Mouse (Mus musculus) neural tube, embryonic 15.5 days (tissue): ENCODE data around the gene Stra6. TPM values are rescaled to one million over a fixed set of nuclear protein-coding genes. Genes with fewer than 3 reads are reported as not detected.

ENCODE experiments used
- ATAC-seq: fragments of 200-750 bp; cut with Nextera tagmentation; 2 replicates; pipeline ENCODE4 v1.8.0; 2017; ENCODE audit warnings: mild to moderate bottlenecking, moderate TSS enrichment, moderate library complexity; ENCODE audit not compliant: low FRiP score
- H3K27ac ChIP-seq: fragments of 300-500 bp; sonication (generic); replicated peaks from 2 replicates; pipeline ENCODE4 v1.5.1; 2015; ENCODE audit warnings: mild to moderate bottlenecking, inconsistent platforms
- H3K27me3 ChIP-seq: fragments of 300-500 bp; sonication (generic); replicated peaks from 2 replicates; pipeline ENCODE4 v1.6.1; 2015; ENCODE audit warnings: inconsistent platforms
- H3K36me3 ChIP-seq: fragments of 300-500 bp; sonication (generic); 2 replicates; pipeline ENCODE4 v1.6.1; 2015; ENCODE audit warnings: inconsistent platforms
- H3K4me1 ChIP-seq: fragments of 300-500 bp; sonication (generic); 2 replicates; pipeline ENCODE4 v1.6.1; 2015; ENCODE audit warnings: inconsistent platforms
- H3K4me2 ChIP-seq: fragments of 300-500 bp; sonication (generic); 2 replicates; pipeline ENCODE4 v1.6.1; 2015; ENCODE audit warnings: inconsistent platforms, mild to moderate bottlenecking, moderate library complexity
- H3K4me3 ChIP-seq: fragments of 300-500 bp; sonication (generic); replicated peaks from 2 replicates; pipeline ENCODE4 v1.5.1; 2015; ENCODE audit warnings: mild to moderate bottlenecking, inconsistent platforms
- H3K9ac ChIP-seq: fragments of 300-500 bp; sonication (generic); replicated peaks from 2 replicates; pipeline ENCODE4 v1.6.1; 2015; ENCODE audit warnings: mild to moderate bottlenecking, inconsistent platforms
- H3K9me3 ChIP-seq: fragments of 300-500 bp; sonication (generic); replicated peaks from 2 replicates; pipeline ENCODE4 v1.6.1; 2016; ENCODE audit warnings: inconsistent platforms
- WGBS: fragments of 180-500 bp; shearing (Covaris S2); methylation state at CpG from one replicate; pipeline ENCODE4 v1.1.7; 2015; ENCODE audit warnings: mixed read lengths; 5-methylcytosine and 5-hydroxymethylcytosine counted together
- polyA plus RNA-seq: library from polyadenylated mRNA; unstranded; fragments of >200 nt; fragmentation: Nextera tagmentation; extraction: Ambion mirVana; gene quantifications from 2 replicates; pipeline ENCODE4 v1.2.1, GENCODE M21; 2015

The Stra6 gene
- polyA plus RNA-seq: 20.6 and 21.5 TPM in 2 replicates

DNA sequence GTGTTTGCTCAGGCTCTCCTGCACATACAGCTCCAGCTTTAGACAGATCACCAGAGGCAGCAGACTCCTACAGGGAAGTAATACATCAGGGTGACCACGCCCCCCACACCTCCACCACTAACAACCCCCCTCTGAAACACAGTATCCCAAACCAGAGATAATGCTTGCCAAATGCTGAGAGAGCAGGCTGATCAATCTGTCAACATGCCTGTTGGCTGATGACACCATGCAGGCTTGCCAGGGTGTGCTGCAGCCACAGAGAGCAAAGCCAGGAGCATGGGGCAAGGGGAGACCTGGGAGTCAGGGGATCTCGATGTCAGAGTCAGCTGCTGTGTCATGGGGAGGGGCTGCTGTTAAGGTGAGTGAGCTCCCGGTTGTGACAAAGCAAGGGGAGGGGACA lies at the start of gene Stra6:
Gene Stra6, plus strand, starts transcription at position 258 of the 400 bp plus-strand sequence.
- H3K9ac ChIP-seq: no peak within 1 kb of the TSS
- H3K4me1 ChIP-seq: peaks cover 43% of the 10 kb centered on the region
- ATAC-seq: no peak
- no peak within 1 kb of the TSS for H3K4me3 ChIP-seq
- no peak within 1 kb of the TSS for H3K27ac ChIP-seq
- no peaks in the 10 kb centered on the region for H3K36me3 ChIP-seq
- no peak within 1 kb of the TSS for H3K4me2 ChIP-seq
- 0 out of 2 replicates have a peak, but pooled peaks cover 3% of the 10 kb centered on the region for H3K27me3 ChIP-seq
- H3K9me3 ChIP-seq: no peaks in the 10 kb centered on the region
- 22% methylated on average over 3 of the region's 3 CpGs for WGBS

DNA sequence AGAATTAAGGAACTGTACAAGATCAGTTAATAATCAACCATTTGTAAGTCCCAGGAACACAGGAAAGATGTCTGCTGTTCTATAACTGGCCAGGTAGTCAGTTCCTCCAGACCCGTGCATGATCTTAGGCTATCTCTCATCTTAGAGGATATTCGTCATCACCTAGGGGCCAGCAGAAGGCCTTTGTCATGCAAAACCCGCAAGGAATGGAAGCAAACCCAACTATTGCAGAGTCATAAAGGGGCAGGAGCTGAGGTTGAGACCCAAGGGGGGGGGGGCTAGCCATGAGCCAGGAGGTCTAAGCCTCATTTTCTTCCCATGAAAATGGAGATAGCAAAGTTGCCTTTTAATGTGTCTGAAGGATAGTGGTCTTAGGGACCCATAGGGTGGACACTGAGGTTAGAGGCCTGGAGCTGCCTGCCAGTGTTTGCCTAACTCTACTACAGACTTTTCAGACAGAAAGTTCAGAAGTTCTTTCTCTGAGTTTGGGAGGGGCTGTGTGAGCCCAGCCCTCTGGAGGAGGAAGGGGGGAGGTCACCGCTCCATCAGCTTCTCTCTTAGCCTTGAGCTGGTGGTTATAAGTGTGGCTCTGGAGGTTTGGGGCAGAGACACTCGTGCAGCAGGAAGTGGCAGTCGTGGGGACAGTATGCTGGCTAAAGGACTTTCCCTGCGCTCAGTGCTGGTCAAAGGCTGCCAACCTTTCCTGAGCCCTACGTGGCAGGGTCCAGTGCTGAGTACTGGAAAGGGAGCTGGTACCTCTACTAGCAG lies 49.0 kb upstream of the Stra6 start:
- Histone ChIP-seq H3K9me3 (no peaks in the 10 kb centered on the region), H3K4me2 (no peak overlapping the region), H3K36me3 (no peaks in the 10 kb centered on the region), H3K27me3 (no peaks in the 10 kb centered on the region), H3K9ac (no peak overlapping the region), H3K4me3 (no peak overlapping the region), H3K4me1 (peaks cover under 1% of the 10 kb centered on the region; the same call in 1 of the 2 replicates), H3K27ac (no peak overlapping the region)
- no peak for ATAC-seq
- WGBS: 61% methylated on average over 8 of the region's 8 CpGs

DNA sequence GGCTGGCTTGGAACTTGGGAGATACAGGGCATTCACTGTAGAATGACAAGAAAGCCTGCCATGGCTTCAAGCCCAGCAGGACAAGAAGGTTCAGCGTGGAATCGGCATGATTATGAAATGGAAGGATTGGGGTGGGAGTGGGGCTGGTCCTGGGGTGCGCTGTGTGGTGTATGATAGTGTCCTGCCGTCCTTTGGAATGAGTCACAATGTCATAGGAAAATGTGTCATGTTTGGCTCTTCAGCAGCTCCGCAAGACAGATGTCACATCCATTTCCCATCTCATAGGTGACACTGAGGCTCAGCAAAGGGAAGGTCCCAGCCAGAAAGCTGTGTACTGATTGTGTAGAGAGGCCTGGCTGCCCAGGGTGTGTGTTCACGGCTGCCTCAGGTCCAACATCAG lies 47.7 kb upstream of the Stra6 start:
- Histone ChIP-seq H3K9ac (no peak overlapping the region), H3K36me3 (no peaks in the 10 kb centered on the region), H3K4me1 (no peaks in the 10 kb centered on the region), H3K4me3 (no peak overlapping the region), H3K27ac (no peak overlapping the region), H3K4me2 (no peak overlapping the region), H3K27me3 (peaks cover 3% of the 10 kb centered on the region; the same call in 1 of the 2 replicates), H3K9me3 (no peaks in the 10 kb centered on the region)
- 89% methylated on average over 6 of the region's 6 CpGs for WGBS
- no peak for ATAC-seq

DNA sequence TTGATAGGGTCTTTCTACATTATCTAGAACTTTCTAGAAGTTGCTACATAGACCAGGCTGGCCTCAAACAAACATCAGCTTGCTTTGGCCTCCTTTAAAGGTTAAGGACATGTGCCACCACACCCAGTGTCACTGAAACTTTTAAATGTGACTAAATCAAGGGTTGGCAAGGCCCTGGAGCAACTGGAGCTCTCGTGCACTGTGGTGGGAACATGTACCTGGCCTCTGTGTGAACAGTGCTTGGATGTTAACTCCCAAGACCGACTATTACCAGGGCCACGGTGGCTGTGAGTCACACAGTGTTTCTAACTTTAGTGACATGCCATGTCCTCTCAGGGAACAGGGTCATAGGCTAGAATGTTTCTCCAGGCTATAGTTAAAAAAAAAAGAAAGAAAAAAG lies 46.6 kb upstream of the Stra6 start:
- H3K4me1 ChIP-seq: no peaks in the 10 kb centered on the region
- ATAC-seq: no peak
- no peak overlapping the region for H3K9ac ChIP-seq
- no peaks in the 10 kb centered on the region for H3K36me3 ChIP-seq
- H3K4me3 ChIP-seq: no peak overlapping the region
- no peak overlapping the region for H3K27ac ChIP-seq
- 79% methylated on average over 3 of the region's 3 CpGs for WGBS
- H3K27me3 ChIP-seq: peaks cover 3% of the 10 kb centered on the region; the same call in 1 of the 2 replicates
- H3K9me3 ChIP-seq: no peaks in the 10 kb centered on the region
- no peak overlapping the region for H3K4me2 ChIP-seq

DNA sequence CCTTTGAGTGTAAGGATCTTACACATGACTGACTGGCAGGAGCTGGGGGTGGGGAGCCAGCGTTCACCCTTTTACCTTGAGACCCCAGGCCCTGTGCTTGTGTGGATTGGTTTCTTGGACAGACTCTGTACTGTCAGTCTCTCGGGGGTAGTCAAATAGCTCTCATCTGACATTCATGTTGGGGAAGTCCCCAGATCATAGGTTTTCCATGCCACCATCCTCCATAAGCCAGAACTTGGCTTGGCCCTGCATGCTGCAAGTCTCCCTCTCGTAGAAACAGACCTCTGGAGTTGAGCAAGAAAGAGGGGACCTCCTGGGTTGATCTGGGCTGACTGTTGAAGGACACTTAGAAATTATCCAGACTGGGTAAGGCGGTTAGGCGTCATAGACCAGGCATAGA lies 45.2 kb upstream of the Stra6 start:
- Histone ChIP-seq H3K9me3 (no peaks in the 10 kb centered on the region), H3K4me2 (no peak overlapping the region), H3K4me1 (no peaks in the 10 kb centered on the region), H3K36me3 (no peaks in the 10 kb centered on the region), H3K4me3 (no peak overlapping the region), H3K27ac (no peak overlapping the region), H3K27me3 (peaks cover 3% of the 10 kb centered on the region; the same call in 1 of the 2 replicates), H3K9ac (no peak overlapping the region)
- WGBS: 82% methylated on average over 5 of the region's 5 CpGs
- ATAC-seq: no peak

DNA sequence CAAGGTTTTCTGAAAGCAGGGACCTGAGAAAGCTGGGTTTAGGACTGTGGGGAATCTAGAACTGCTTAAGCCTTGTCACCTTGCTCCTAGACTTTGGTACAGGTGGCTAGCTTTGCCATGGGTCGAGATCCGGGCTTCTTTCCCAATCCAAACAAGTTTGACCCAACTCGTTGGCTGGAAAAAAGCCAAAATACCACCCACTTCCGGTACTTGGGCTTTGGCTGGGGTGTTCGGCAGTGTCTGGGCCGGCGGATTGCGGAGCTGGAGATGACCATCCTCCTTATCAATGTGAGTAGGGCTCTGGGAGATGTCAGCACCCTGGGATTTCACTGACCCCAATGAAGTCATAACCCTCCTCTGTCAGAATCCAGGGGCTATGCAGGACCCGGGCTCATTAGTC lies 37.6 kb upstream of the Stra6 start:
- 94% methylated on average over 9 of the region's 9 CpGs for WGBS
- no peaks in the 10 kb centered on the region for H3K27me3 ChIP-seq
- no peaks in the 10 kb centered on the region for H3K9me3 ChIP-seq
- H3K36me3 ChIP-seq: no peaks in the 10 kb centered on the region
- H3K4me1 ChIP-seq: no peaks in the 10 kb centered on the region
- no peak overlapping the region for H3K9ac ChIP-seq
- no peak for ATAC-seq
- H3K4me3 ChIP-seq: no peak overlapping the region
- no peak overlapping the region for H3K27ac ChIP-seq
- H3K4me2 ChIP-seq: no peak overlapping the region

DNA sequence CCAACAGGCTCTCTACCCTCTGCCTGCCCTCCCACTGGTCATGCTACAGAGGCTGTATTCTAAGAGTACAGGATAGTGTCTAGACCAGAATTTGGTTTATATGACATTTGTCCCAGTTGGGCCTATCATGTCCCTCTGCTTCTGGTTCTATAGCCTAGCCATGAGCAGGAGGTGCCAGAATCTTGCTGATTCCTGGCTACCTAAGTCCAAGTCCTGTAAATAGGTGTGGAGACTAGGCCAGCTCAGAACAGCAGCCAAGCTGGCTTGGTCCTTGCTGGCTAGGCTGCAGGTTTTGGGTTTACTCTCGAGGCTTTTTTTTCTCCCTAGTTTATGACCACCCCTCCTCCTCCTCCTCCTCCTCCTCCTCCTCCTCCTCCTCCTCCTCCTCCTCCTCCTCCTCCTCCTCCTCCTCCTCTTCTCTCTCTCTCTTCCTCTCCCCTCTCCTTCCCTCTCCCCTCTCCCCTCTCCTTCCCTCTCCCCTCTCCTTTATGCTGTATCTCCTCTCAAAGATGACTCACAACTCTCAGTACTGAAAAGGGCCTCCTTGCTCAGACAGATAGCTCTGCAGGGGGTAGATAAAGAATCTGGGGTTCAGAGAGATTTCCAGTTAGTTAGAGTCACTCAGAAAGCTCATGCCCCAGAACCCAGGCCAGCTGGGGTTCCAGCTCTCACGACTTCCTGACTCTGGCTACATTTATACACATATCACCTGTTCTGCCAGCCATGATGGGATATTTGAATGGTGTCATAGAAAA lies 36.0 kb upstream of the Stra6 start:
- Histone ChIP-seq H3K27ac (no peak overlapping the region), H3K36me3 (no peaks in the 10 kb centered on the region), H3K9ac (no peak overlapping the region), H3K4me3 (no peak overlapping the region), H3K27me3 (no peaks in the 10 kb centered on the region; the same call in 1 of the 2 replicates), H3K4me1 (no peaks in the 10 kb centered on the region), H3K4me2 (no peak overlapping the region), H3K9me3 (no peaks in the 10 kb centered on the region)
- 35% methylated on average over 2 of the region's 2 CpGs for WGBS
- no peak for ATAC-seq

DNA sequence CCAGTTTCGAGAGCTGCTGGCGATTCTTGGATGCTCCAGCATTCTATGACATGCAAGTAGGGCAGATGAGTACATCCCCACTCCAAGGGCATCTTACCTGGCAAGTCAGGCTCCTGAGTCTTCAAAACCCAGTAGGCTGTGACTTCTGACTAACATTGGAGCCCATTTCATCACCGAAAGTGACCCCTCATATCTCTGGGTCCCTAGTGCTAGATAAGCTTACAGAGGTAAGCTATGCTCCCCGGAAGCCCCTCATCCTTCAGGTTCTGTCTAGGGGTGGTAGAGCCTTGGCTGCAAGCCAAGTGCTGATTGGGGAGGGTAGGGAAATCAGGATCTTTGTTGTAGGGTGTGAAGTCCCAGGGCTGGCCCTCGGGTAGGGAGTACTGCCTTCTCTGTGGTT lies 34.7 kb upstream of the Stra6 start:
- WGBS: 68% methylated on average over 5 of the region's 5 CpGs
- H3K4me2 ChIP-seq: no peak overlapping the region
- H3K36me3 ChIP-seq: no peaks in the 10 kb centered on the region
- ATAC-seq: no peak
- no peak overlapping the region for H3K9ac ChIP-seq
- no peak overlapping the region for H3K27ac ChIP-seq
- H3K27me3 ChIP-seq: no peaks in the 10 kb centered on the region; the same call in none of the 2 replicates
- H3K4me3 ChIP-seq: no peak overlapping the region
- H3K9me3 ChIP-seq: no peaks in the 10 kb centered on the region
- no peaks in the 10 kb centered on the region for H3K4me1 ChIP-seq

DNA sequence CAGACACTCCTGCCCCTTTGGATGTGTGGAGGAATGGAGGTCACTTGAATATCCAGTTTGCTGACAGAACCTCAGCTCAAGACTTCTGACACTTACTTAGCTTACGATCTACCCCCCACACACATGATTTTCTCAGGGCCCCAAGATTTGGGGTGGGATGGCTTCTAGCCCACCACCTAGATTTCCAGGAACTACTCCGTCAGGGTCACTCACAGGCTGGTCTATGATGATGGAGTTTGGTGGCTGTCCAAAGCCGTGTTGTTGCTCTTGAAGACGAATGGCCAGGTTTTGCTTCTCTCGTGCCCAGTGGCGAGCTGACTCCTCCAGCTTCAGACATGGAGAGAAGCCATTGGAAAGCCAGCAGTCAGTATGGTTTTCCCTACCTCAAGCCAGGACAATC lies 34.0 kb upstream of the Stra6 start:
- ATAC-seq: no peak
- 92% methylated on average over 6 of the region's 6 CpGs for WGBS
- no peak overlapping the region for H3K4me2 ChIP-seq

DNA sequence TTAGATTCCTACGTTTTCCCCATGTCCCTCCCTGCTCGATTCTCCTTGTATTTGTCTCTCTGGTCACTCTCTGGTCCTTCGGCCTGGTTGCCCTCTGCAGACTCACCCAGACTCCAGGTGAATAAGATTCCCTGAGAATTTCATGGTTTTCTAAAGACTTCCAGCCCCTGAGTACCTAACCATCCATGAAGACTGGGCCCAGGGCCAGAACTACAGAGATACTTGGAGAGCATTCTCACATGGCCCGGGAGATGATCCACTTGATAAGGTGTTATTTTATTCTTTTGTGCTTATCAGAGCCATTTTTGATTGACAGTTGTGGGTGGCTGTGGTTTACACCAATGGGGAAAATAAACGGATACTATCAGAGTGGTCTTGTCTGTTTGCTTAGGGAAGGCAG lies 31.7 kb upstream of the Stra6 start:
- Histone ChIP-seq H3K9ac (no peak overlapping the region), H3K4me2 (no peak overlapping the region), H3K27ac (no peak overlapping the region), H3K4me3 (no peak overlapping the region), H3K36me3 (no peaks in the 10 kb centered on the region), H3K27me3 (peaks cover 5% of the 10 kb centered on the region), H3K9me3 (no peaks in the 10 kb centered on the region), H3K4me1 (no peaks in the 10 kb centered on the region)
- 79% methylated on average over 5 of the region's 5 CpGs for WGBS
- ATAC-seq: no peak

More for the DNA sequence above, 34.0 kb upstream of the Stra6 start:
- no peak overlapping the region for H3K4me3 ChIP-seq
- no peaks in the 10 kb centered on the region for H3K4me1 ChIP-seq
- no peaks in the 10 kb centered on the region; the same call in none of the 2 replicates for H3K27me3 ChIP-seq
- no peak overlapping the region for H3K27ac ChIP-seq
- H3K36me3 ChIP-seq: no peaks in the 10 kb centered on the region
- no peaks in the 10 kb centered on the region for H3K9me3 ChIP-seq
- H3K9ac ChIP-seq: no peak overlapping the region

DNA sequence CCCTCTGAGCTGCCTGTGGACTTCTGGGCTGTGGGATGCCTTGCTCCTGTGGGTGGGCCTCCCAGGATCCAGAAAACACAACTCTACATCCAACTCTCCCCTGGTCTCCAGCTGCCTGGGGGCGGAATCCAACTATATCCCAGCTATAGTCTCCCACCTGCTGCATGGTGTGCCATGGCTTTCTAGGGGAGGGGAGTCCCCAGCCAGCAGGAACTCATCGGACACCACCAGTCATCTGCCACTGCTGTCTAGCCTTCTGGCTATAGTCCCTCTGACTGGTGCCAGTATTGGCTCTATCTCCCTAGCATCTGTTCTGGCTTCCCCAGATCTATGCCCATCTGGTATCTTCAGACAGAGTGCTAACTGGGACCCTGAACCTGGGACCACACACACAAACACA lies 28.1 kb upstream of the Stra6 start:
- ATAC-seq: no peak
- Histone ChIP-seq H3K4me1 (peaks cover 5% of the 10 kb centered on the region; the same call in 1 of the 2 replicates), H3K4me2 (no peak overlapping the region), H3K9ac (no peak overlapping the region), H3K4me3 (no peak overlapping the region), H3K9me3 (no peaks in the 10 kb centered on the region), H3K27me3 (peaks cover 18% of the 10 kb centered on the region), H3K27ac (no peak overlapping the region), H3K36me3 (no peaks in the 10 kb centered on the region)
- WGBS: 63% methylated on average over 2 of the region's 2 CpGs
